Mouse (Mus musculus) hindbrain, embryonic 11.5 days (tissue): ENCODE results near the gene Aif1. TPM values are rescaled to one million over a fixed set of nuclear protein-coding genes. Genes with fewer than 3 reads are reported as not detected.

Experiments
- ATAC-seq: fragments of 200-750 bp; cut with Nextera tagmentation; 2 replicates; pipeline ENCODE4 v1.8.0; 2017; ENCODE audit warnings: mild to moderate bottlenecking, moderate TSS enrichment, moderate library complexity; ENCODE audit not compliant: low FRiP score
- DNase-seq: peaks from one replicate; pipeline ENCODE4 v3.0.0-alpha.2; 2015; ENCODE audit warnings: low spot score
- H3K27ac ChIP-seq: fragments of 300-500 bp; sonication (generic); 2 replicates; pipeline ENCODE4 v1.5.1; 2014; ENCODE audit warnings: mild to moderate bottlenecking, low read depth, low read length
- H3K27me3 ChIP-seq: fragments of 300-500 bp; sonication (generic); 2 replicates; pipeline ENCODE4 v1.6.1; 2014; ENCODE audit warnings: mild to moderate bottlenecking, low read length, moderate library complexity, mixed read lengths; ENCODE audit not compliant: control insufficient read depth, insufficient read depth
- H3K36me3 ChIP-seq: fragments of 300-500 bp; sonication (generic); 2 replicates; pipeline ENCODE4 v1.6.1; 2014; ENCODE audit warnings: mild to moderate bottlenecking, low read length, moderate library complexity, mixed read lengths; ENCODE audit not compliant: control insufficient read depth, insufficient read depth
- H3K4me1 ChIP-seq: fragments of 300-500 bp; sonication (generic); replicated peaks from 2 replicates; pipeline ENCODE4 v1.6.1; 2014; ENCODE audit warnings: low read length, mixed read lengths; ENCODE audit not compliant: control insufficient read depth, insufficient read depth
- H3K4me2 ChIP-seq: fragments of 300-500 bp; sonication (generic); replicated peaks from 2 replicates; pipeline ENCODE4 v1.6.1; 2014; ENCODE audit warnings: mild to moderate bottlenecking, low read depth, low read length
- H3K4me3 ChIP-seq: fragments of 300-500 bp; sonication (generic); 2 replicates; pipeline ENCODE4 v1.5.1; 2014; ENCODE audit warnings: low read depth, low read length
- H3K9ac ChIP-seq: fragments of 300-500 bp; sonication (generic); 2 replicates; pipeline ENCODE4 v1.6.1; 2014; ENCODE audit warnings: low read depth, low read length
- H3K9me3 ChIP-seq: fragments of 300-500 bp; sonication (generic); 2 replicates; pipeline ENCODE4 v1.6.1; 2016; ENCODE audit warnings: low read length; ENCODE audit not compliant: control insufficient read depth
- WGBS: fragments of 180-500 bp; shearing (Covaris S2); extraction: QIAGEN DNeasy Blood & Tissue Kit; methylation state at CpG from one replicate; pipeline ENCODE4 v1.1.7; 2014; 5-methylcytosine and 5-hydroxymethylcytosine counted together
- polyA plus RNA-seq: library from polyadenylated mRNA; unstranded; fragments of >200 nt; fragmentation: Nextera tagmentation; extraction: Ambion mirVana; gene quantifications from 2 replicates; pipeline ENCODE4 v1.2.1, GENCODE M21; 2014

Aif1 gene
- polyA plus RNA-seq, 1 experiment from 2014 or later = 8.4 TPM

DNA sequence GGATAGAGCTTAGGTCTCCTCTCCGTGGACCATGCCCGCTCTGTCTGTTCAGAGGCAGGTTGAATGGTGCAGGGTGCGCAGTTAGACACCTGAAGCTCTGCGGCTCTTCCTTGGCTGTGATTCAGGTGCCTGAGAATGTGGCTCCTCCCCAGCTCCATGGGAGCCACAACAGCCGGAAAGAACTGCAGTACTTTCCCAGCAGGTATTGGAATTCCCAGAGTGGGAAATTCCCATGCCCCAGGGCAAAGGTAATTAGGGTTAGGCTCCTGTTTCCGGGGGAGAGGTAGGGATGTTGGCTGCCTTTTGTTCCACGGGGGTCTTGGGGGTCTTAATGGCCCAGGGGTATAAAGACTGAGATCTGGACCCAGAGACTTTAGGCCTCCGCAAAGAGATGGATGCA is 23.1 kb upstream of the Aif1 start:
- no peaks in the 10 kb centered on the region for H3K36me3 ChIP-seq
- 32% methylated on average over 8 of the region's 8 CpGs for WGBS
- H3K4me1 ChIP-seq = peaks cover 2% of the 10 kb centered on the region; the same call in 1 of the 2 replicates
- H3K9ac ChIP-seq = no peak overlapping the region
- DNase-seq (no peak), ATAC-seq (no peak)
- no peak overlapping the region for H3K27ac ChIP-seq
- H3K4me2 ChIP-seq = no peak overlapping the region
- H3K4me3 ChIP-seq = no peak overlapping the region
- H3K27me3 ChIP-seq = peaks cover 30% of the 10 kb centered on the region
- no peaks in the 10 kb centered on the region for H3K9me3 ChIP-seq

DNA sequence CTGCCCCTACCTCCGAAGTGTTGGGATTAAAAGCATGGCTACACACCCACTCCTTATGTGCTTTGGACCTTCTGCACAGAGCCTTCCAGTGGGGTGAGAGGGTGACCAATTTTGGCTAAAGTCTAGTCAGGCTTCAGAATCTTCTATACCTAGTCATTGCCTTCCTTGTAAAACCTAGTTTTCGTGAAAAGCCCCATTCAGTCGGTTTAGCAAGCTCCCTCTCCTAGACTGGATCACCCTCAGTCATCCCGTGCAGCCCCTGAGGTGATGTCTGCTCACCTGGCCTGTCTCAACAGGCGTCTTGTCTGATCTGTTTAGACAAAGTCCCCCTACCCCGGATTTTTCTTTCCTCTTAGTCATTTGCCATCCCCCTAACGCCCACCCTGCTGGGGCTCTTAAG is 22.2 kb upstream of the Aif1 start:
- DNase-seq (no peak), ATAC-seq (no peak)
- no peaks in the 10 kb centered on the region for H3K9me3 ChIP-seq
- H3K27me3 ChIP-seq = peaks cover 30% of the 10 kb centered on the region
- WGBS = 65% methylated on average over 7 of the region's 7 CpGs
- H3K4me2 ChIP-seq = no peak overlapping the region
- H3K9ac ChIP-seq = no peak overlapping the region
- H3K4me3 ChIP-seq = no peak overlapping the region
- H3K36me3 ChIP-seq = no peaks in the 10 kb centered on the region
- peaks cover 2% of the 10 kb centered on the region; the same call in 1 of the 2 replicates for H3K4me1 ChIP-seq
- no peak overlapping the region for H3K27ac ChIP-seq

DNA sequence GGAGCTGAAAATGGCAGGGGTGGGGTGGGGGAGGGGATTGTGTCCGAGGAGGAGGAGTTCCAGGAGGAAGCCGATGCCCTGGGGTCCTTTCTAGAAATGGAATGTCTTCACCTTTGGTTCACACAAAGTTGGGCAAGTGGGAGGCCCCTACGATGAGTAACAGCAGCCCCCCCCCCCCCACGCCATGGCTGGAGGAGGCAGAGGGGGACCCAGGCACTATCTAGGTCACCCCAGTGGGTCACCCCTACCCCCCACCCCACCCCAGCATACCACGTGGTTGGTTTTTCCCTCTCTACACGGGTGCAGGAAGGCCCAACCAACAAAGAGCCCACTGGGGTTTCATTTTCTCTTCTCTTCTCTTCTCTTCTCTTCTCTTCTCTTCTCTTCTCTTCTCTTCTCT is 21.3 kb upstream of the Aif1 start:
- Histone ChIP-seq H3K9me3 (no peaks in the 10 kb centered on the region), H3K4me1 (peaks cover 2% of the 10 kb centered on the region; the same call in 1 of the 2 replicates), H3K4me3 (no peak overlapping the region), H3K9ac (no peak overlapping the region), H3K36me3 (no peaks in the 10 kb centered on the region), H3K4me2 (no peak overlapping the region), H3K27ac (no peak overlapping the region), H3K27me3 (peaks cover 30% of the 10 kb centered on the region)
- ATAC-seq (no peak), DNase-seq (no peak)
- 55% methylated on average over 6 of the region's 6 CpGs for WGBS

- ATAC-seq = no peak
- WGBS = 32% methylated on average over 9 of the region's 9 CpGs
- Histone ChIP-seq H3K4me2 (peak overlapping the region; percentile 59), H3K27ac (no peak overlapping the region), H3K9ac (no peak overlapping the region), H3K4me3 (peak overlapping the region; percentile 38), H3K4me1 (peaks cover 2% of the 10 kb centered on the region; the same call in 1 of the 2 replicates), H3K9me3 (no peaks in the 10 kb centered on the region), H3K27me3 (peaks cover 28% of the 10 kb centered on the region), H3K36me3 (no peaks in the 10 kb centered on the region)
- DNase-seq = no peak
Measured at GRCm38 (mm10) chr17:35196321-35196641, 20.4 kb upstream of the Aif1 start.

- Histone ChIP-seq H3K9ac (peak overlapping the region; percentile 27; the same call in 1 of the 2 replicates), H3K27ac (no peak overlapping the region), H3K4me1 (peaks cover 2% of the 10 kb centered on the region; the same call in 1 of the 2 replicates), H3K36me3 (no peaks in the 10 kb centered on the region), H3K4me2 (peak overlapping the region; percentile 59), H3K9me3 (no peaks in the 10 kb centered on the region), H3K27me3 (peaks cover 28% of the 10 kb centered on the region), H3K4me3 (peak overlapping the region; percentile 38)
- DNase-seq (peak; percentile 87), ATAC-seq (peak; percentile 71)
- WGBS = 2% methylated on average over 65 of the region's 66 CpGs
Measured at GRCm38 (mm10) chr17:35195631-35196320, 19.9 kb upstream of the Aif1 start.

- ATAC-seq (no peak), DNase-seq (no peak)
- Histone ChIP-seq H3K9ac (peak overlapping the region; percentile 27; the same call in 1 of the 2 replicates), H3K27me3 (peaks cover 28% of the 10 kb centered on the region), H3K36me3 (no peaks in the 10 kb centered on the region), H3K4me3 (peak overlapping the region; percentile 38), H3K4me2 (peak overlapping the region; percentile 59), H3K4me1 (peaks cover 2% of the 10 kb centered on the region; the same call in 1 of the 2 replicates), H3K9me3 (no peaks in the 10 kb centered on the region), H3K27ac (no peak overlapping the region)
- WGBS = 43% methylated on average over 19 of the region's 19 CpGs
Measured at GRCm38 (mm10) chr17:35194844-35195630, 19.2 kb upstream of the Aif1 start.

DNA sequence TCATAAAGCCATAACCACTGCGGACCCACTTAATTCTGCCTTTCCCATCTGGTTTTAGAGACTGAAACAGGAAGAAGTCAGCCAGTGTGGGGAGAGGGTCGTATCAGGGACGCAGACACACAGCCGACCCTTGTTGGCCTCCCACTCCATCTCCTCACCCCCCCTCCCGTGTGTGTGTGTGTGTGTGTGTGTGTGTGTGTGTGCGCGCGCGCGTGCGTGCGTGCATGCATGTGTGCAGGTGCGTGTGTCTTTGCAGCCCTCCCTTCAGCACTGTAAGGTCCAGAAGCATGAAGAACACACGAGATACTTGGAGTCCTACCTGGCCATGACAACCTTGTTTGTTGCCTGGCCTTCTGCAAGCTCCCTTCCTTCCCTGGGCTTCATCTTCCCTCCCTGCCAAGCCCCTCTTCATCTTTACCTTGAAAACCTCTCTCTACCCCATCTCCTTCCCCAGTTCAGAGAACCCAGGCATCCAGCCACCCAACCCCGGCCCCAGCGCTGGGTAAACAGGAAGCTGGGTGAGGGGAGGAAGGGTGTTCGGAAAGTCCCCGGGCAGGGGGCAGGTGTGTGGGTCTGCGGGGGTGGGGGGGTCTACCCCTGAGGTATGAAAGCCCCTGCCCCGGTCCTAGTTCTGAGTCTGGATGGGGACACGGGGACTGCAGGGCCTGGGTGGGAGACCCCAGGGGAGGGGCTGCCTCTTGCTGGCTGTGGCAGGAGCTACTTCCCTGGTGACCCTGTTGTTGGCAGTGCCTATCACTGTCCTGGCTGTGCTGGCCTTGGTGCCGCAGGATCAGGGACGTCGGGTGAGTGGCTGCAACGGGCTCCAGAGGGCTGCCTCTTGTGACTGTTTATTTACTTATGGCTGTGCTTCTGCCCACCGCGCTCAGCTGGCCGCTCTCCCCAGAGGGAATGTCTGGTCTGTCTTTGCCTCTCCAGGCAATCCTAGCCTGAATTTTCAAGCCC is 18.3 kb upstream of the Aif1 start, which contains the start of gene Ltb:
Gene Ltb, plus strand, starts transcription at position 559 of the 963 bp plus-strand sequence.
- H3K4me2 ChIP-seq = peak within 1 kb of the TSS; percentile 59; the same call in 1 of the 2 replicates
- H3K27ac ChIP-seq = no peak within 1 kb of the TSS
- peak; percentile 11 for DNase-seq
- H3K27me3 ChIP-seq = peaks cover 28% of the 10 kb centered on the region
- no peaks in the 10 kb centered on the region for H3K36me3 ChIP-seq
- H3K4me3 ChIP-seq = no peak within 1 kb of the TSS
- H3K4me1 ChIP-seq = peaks cover 2% of the 10 kb centered on the region; the same call in 1 of the 2 replicates
- no peak for ATAC-seq
- H3K9ac ChIP-seq = no peak within 1 kb of the TSS
- WGBS = 58% methylated on average over 23 of the region's 28 CpGs
- H3K9me3 ChIP-seq = no peaks in the 10 kb centered on the region

GRCm38 (mm10) chr17:35192924-35193323 is 17.1 kb upstream of the Aif1 start:
- Histone ChIP-seq H3K4me1 (peaks cover 2% of the 10 kb centered on the region; the same call in 1 of the 2 replicates), H3K4me3 (no peak overlapping the region), H3K4me2 (no peak overlapping the region), H3K27ac (no peak overlapping the region), H3K9ac (no peak overlapping the region), H3K9me3 (no peaks in the 10 kb centered on the region), H3K36me3 (no peaks in the 10 kb centered on the region), H3K27me3 (peaks cover 24% of the 10 kb centered on the region)
- WGBS = 85% methylated on average over 5 of the region's 5 CpGs
- ATAC-seq (no peak), DNase-seq (no peak)
